Mouse (Mus musculus): ENCODE data around the gene Phb.

Gene Phb

DNA sequence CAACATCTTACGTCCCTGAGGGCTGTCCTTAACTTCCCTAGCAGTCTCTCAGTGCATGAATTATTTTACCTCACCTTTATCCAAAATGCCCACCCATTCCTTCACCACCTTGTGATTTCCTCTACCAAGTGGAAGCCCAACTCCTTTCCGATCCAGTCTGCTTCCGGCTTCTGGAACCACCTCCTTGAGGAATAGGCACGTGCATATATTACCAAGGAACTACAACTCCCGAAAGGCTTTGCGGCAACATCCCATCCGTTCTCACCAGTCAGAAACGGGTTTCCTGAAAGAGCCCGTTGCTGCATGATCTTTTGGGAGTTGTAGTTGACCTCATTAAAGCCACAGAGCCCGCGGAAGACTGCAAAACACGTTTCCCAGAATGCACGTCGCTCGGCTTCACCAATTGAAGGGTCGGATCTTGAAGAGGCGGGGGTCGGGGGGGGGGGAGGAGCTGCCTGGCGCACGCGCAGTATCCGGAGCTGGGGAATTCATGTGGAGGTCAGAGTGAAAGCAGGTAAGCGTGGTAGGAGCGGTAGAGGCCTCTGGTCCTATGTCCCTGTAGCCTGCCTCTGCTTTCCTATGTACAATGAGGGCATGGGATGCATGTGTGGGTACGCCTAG, at the start of gene Phb:
Gene Phb (plus strand): TSS at position 429 of the 621 bp plus-strand sequence.
- peak; percentile 98 for DNase-seq (ENCODE audit: low read depth, low spot score)

DNA sequence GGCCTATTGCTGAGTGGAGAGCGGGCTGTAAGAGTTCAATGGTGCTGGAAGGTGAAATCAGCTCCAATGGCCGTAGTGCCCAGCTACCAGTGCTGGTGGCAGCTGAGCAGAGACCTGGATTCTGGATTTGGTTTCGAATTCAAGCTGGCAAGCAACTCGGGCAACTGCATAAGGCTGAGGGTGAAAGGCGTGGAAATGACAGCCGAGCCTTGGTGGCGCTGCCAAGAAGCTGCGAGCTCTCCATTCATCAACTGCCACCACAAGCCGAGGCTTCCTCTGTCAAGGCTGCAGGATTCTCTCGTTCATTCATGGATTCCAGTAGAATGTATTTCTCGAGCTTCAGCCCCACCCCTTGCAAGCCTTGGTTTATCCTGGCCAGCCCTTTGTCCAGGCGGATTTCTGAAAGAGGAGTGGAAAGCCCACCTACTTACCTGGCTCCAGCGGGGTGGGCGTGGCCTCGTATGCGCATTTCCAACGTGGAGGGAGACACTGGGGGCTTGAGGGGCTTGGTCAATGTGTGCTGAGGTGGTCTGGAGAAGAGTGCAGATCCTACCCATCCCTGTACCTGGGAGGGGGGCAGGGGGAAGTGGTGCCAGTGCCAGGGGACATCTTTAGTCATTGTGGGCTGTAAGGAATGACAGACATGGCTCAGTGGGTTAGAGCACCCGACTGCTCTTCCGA, 48.8 kb upstream of the Phb start:
- no peak for DNase-seq (ENCODE audit: low read depth, low spot score)

DNA sequence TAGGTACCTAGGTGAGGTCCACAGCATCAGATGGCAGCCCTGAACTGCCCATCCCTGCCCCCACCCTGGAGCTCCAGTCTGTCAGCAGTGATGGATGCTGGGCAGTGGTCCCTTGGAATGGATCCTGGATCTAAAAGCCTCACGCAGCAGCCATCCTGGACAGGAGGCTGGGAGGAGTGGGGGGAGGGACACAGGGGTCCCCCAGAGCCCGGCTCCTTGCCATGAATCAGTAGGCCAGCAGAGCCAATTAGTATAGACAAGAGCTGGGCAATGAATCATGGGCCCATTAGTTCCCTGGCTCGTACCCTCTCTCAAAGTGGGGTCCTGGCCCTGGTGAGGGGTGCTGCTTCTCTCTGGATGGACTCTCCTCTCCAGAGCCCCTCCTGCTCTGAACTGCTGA, 47.7 kb upstream of the Phb start:
- no peak for DNase-seq (ENCODE audit: low read depth, low spot score)

DNA sequence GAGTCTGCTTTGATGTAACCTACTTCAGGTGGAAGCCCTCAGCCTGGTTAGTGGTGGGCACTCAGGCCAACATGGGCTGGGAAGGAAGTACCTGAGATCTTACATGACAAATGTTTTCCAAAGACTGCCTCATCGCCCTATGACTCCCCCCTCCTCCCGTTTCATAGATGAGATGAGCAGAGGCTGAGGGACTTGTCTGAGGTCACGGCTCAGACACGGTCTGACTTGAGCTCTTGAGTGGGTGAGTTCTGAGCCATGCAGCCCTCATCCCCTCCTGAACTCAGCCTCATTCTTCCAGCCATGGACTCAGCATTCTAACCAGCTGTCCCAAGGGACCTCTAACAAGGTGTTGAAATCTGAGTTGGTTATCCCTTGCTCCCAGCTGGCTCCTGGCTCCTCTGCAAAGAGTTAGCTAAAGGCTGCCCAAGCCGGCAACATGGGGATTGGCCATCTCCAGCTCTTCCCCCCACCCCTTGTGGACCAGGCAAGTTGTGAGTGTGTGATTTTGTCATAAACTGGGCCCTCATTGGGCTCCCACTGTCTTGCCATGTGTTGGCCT, 46.8 kb upstream of the Phb start:
- no peak for DNase-seq (ENCODE audit: low read depth, low spot score)

DNA sequence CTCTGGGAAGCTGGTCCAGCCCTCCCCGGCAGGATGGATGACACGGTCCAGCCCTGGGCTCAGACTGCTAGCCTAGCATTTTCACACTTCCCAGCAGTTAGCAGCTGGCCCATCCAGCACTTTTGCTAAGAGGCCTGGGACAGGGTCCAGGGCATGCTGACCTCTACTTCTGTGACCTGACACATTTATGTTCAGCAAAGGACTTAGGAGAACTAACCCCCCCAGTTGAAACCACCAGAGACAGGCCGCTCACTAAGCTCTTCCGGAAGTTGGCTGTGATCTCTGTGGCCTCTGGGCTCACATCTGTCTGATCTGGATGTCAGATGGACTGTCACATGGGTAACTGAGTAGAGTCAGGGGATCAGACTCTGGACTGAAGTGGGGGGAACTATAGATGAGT, 45.7 kb upstream of the Phb start:
- no peak for DNase-seq (ENCODE audit: low read depth, low spot score)

DNA sequence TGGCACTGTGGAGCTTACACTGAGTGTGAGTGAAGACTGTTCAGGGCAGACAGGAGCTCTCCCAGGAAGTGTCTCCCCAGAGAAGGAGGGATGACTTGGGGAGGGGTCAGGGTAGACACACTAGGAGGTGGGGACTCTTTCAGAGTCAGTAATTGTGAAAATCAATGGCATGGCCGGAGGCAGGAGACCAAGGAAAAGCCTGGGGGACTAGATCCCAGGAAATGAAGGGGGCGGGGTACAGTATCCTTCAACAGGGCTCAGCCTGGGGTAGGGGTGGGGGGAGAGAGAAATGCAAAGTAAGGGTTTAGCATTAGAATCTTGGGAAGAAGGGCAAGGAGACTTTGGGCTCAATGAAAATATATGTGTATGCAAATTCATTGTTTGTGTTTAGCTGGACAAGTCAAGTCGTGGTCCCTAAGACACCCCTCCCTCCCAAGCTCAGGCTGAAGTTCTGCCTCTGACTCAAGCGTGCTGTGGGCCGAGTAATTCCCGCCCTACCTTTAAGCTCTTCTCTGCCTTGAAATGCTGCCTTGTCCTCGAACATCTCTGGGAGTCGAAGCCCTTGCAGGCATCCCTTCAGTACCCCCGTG, 45.1 kb upstream of the Phb start:
- no peak for DNase-seq (ENCODE audit: low read depth, low spot score)

DNA sequence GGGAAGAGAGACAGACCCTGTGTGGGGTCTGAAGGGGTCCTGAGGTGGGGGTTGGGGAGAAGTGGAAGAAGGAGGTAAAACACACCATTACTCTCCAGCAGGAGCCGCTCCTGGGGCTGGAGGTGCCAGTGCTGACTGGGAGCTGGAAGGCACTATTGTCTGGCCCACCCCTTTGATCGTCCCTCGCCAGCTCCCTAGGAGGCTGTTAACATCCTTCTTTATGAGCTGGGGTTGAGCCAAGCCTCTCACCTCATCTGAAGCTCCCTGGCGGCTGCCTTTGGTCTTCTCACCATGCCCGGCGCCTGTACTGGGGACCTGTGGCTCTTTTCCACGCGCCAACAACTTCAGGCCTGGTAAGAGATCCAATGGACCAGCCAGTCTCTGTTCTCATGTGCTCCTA, 44.3 kb upstream of the Phb start:
- no peak for DNase-seq (ENCODE audit: low read depth, low spot score)

DNA sequence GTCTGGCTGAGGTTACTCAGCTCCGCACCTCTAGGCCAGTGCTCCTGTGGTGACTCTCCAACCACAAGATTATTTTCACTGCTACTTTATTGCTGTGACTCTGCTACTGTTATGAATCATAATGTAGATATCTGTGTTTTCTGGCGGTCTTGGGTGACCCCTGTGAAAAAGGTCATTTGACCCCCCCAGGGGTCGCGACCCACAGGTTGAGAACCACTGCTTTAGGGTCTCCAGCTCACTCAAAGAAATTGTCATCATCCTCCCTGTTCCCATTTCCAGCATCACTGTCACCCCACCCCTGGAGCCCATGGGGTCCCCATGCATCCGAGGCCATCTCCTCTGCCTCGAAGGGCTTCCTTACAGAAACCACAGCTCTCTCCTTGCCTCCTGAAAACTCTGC, 36.2 kb upstream of the Phb start:
- DNase-seq (ENCODE audit: low read depth, low spot score), result no peak

DNA sequence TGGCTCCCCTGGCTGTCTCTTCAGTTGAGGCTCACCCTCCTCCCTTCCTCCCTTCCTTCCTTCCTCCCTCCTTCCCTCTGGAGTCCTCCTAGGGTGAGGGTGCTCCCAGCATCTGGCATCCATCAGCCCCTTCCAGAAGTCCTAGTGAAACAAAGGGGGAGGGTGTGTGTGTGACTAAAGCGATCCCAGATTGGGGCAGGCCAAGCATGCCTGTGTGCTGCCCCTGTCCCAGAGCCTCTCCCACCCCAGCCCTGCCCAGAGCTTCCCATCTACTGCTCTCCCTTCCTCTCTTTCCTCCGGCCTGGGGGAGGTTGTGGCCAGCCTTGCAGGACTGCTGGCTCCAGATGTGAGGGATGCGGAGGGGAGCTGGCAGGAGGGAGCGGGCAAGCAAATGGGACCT, 35.5 kb upstream of the Phb start:
- DNase-seq (ENCODE audit: low read depth, low spot score), result no peak

DNA sequence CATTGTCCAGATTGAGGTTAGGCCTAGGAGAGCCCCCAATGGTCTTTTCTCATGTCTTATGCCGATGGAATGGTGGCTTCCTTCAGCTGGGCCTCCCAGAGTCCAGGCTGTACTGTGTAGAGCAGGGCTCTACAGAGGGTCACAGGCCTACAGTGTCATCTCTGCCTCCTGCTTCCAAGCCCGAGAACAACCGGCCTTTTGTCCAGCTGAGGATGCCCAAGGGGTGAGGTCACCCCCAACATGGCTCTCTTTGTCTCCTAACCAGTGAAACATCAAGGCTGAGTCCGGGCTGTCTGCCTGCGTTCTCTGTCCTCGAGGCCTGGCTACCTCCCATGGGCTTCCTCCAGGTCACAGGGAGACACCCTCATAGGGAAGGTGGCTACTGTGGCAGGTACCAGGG, 34.3 kb upstream of the Phb start:
- DNase-seq (ENCODE audit: low read depth, low spot score), result no peak

DNA sequence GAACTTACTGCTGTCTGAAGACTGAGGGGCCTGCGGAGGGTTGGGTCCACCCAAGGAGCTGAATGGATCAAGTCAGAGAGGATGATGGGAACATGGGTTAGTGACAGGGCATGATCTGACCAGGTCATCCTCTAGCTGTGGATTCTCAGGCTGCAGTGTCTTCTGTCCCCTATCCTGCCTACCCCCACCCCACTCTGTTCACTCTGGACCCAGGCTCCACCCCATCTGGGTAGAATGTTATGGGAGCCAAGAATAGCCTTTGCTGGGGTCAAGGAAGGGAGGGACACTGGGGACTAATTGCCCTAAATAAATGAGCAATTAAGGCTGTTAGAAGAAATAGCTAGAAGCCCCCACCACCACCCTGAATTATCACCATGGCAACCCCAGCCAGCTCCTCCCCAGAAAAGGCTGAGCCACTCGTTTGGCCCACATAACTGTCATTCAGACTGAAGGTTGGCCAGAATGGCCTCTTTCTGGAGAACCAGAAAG, 33.2 kb upstream of the Phb start:
- DNase-seq (ENCODE audit: low read depth, low spot score), result no peak

DNA sequence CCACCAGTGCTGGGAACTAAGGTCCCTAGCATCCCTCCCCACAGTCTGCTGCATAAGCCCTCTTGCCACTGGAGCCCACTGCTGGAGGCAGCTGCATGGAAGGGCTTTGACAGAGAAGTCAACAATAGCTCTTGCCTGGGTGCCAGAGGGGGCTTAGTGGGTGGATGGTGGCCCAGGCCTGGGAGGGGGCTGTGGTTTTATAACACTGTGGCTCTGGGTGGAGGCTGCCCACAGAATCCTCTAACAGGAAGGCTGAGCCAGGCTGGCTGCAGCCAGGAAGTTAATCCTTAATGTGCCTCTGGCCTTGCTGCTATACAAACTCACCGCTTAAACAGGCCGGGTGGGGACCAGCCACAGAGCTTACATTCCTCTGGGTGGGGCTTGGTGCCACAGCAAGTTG, 31.7 kb upstream of the Phb start:
- no peak for DNase-seq (ENCODE audit: low read depth, low spot score)

DNA sequence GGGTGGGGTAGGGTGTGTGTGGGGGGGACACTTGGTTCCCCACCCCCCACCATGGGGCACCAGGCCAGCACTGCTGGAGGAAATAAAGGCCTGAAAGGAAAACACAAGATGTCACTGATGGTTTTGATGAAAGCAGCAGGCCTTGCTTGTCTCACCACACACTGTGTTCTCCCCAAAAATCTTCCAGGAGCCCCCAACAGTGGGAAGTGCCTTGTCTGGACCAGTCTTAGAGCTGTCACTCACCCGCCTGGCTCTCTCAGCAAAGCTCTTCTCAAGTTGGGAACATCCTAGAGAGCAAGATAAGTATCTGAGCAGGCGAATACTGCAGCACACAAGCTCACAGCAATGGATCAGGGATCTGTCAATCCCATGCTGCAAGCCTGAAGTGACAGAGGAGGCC, 26.0 kb upstream of the Phb start:
- no peak for DNase-seq (ENCODE audit: low read depth, low spot score)

DNA sequence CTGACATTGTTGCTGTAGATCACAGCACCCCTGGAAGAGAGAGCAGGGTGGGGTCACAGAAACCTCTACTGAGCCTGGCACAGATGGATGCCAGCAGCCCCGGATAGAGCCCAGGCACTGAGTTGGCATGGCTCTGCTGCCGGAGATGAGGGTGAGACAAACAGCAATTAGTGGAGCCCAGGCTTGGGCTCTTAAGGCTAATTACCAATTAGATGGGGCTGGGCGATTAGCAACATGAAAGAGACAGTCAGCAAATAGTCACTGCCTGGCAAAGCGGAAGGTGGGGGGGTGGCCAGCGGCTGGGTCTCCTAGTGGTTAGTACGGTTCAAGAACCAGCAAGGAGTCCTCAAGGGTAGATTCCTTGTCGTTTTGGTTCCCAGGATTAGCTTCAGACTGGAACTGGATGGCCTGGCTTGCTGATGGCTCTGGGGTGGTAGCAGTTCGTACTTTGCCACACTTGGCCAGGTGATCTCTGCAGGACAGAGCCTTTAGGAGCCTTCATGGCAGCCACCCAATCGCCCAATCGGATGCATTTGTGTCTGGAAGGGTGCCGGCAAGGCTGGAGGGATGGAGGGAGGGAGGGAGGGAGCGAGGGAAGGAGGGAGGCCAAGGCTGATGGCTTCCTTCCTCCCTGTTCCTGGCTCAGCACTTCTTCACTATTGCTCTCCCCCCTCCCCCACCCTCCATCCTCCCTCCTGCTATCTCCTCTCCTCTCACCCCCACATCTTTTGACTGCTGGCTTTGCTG, 24.1 kb upstream of the Phb start:
- DNase-seq (ENCODE audit: low read depth, low spot score), result no peak

DNA sequence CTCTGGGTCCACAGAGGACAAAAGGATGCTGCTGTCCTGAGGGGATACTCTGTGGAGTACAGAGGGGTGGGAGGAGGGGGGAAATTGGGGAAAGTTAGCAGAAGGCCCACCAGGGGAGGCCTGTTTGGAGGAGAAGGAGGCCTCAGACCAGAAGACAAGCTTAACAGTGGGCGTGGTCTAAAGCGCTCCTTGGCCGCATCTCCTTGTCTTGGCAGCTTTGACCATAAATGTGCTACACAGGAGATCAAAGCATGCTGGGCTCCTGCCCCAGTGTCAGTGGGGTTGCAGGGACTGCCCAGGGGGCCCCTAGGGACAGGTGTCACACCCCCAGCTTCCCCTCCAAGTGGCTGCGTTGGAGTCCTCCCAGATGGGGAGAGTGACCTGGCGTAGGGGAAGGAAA, 22.9 kb upstream of the Phb start:
- DNase-seq (ENCODE audit: low read depth, low spot score), result no peak

DNA sequence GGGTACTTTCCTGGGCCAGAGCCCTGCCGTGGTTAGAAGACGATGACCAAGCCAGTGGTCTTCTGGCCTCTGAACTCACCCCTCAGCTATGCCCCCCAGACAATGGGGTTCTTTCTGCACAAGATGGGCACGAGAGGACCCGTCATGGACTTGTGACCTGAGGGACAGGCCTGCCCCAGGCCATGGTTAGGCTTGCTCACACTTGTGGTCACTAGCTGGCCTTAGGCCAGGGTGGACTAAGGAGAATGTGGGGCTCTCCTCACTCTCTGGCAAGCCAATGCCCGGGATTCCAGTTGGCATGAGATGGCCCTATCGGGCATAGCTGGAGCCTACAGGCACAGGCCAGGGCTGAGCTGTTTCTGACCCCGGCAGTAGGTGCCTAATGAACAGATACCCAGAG, 22.4 kb upstream of the Phb start:
- DNase-seq (ENCODE audit: low read depth, low spot score), result no peak

DNA sequence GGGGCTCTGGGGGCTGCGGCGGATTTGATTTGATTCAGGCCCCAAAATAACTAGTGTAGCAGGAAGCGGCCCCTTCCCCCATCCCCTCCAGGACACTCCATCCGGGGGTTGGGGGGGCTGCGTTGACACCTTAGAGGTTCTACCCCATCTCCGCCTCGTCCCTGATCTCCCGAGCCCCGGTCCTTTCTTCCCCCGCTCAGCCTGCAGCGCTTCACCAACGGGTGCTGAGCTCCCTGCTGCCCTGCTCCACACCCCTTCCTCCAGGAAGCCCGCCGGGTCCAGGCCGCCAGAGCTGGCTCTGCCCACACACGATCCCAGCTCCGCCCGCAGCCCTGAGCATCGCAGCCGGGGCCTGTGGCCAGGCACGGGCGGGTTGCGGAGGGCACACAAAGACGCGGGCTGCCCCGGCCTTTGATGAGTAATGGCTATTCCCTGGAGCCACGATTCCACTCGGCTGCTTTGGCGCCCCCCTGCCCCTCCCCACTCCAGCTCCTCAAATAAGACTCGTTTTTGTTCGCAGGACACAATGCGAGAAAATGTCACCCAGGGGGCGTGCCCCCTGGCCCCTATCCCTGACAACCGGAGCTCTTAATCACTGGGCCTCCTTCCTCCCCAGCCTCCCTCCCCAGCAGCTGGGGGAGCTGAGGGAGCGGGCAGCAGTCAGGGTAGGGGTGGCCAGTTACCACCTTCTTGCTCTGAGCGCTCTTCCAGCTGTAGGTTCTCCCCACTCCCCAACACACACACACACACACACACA, 21.2 kb upstream of the Phb start:
- no peak for DNase-seq (ENCODE audit: low read depth, low spot score)

DNA sequence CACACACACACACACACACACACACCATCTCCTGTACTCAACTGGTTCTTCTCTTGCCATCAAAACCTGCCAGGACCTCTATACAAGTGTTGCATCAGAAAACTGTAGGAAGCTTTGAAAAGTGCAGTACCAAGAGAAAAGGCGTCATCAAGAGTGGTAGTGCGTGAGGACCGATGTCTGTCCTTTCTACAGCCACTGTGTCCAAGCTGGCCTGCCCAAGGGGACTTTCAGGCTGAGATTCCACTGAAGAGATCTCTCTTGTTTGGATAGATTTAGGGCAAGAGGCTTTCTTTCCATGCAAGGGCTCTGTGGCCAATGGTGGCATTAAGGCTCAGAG, 20.6 kb upstream of the Phb start:
- no peak for DNase-seq (ENCODE audit: low read depth, low spot score)

DNA sequence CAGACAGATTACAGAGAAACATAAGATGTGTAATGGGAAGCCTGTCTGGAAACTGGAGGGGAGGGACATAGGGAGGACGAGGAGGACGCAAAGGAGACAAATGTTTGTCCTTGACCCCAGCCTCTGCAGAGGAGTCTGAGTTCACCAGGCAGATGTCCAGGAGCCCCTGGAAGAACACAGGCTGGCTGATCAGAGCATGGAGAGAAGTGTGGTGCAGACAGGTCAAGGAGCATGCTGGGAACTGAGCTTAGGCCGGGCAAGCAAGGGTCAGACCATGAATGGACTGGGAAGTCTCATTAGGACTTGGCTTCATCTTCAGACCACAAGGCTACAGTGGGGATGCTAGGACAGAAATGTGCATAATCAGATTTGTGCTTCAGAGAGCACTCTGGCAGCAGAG, 19.0 kb upstream of the Phb start:
- no peak for DNase-seq (ENCODE audit: low read depth, low spot score)

DNA sequence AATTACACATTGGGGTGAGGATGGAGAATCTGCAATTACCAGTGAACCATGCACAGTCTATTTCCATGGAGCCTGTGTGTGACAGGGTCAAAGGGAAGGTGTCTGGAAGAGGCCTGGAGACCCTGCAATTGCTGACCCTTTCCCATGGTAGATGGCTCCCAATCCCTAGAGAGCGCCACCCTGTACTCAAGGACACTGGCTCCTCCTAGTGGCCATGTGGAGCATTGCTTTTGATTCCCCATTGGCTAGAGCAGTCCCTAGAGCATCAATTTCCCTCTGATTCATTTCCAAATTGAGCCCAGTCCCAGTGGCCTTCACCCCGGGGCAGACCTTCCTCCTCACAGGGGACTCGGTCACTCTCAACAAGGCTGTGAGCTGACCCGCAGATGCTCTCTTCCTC, 17.9 kb upstream of the Phb start:
- peak; percentile 57 for DNase-seq (ENCODE audit: low read depth, low spot score)

DNA sequence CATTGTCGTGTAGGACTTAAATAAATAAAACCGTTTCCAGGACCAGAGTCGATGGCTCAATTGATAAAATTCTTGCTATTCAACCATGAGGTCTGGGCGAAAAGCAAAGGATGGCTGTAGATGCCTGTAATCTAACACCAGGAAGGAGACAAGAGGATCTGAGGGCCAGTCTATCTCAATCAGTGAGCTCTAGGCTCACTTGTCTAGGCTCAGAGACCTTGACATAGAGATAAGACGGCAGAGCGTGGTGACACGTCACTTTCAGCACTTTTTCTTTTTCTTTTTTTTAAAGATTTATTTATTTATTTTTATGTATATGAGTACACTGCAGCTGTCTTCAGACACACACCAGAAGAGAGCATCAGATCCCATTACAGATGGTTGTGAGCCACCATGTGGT, 17.2 kb upstream of the Phb start:
- no peak for DNase-seq (ENCODE audit: low read depth, low spot score)

DNA sequence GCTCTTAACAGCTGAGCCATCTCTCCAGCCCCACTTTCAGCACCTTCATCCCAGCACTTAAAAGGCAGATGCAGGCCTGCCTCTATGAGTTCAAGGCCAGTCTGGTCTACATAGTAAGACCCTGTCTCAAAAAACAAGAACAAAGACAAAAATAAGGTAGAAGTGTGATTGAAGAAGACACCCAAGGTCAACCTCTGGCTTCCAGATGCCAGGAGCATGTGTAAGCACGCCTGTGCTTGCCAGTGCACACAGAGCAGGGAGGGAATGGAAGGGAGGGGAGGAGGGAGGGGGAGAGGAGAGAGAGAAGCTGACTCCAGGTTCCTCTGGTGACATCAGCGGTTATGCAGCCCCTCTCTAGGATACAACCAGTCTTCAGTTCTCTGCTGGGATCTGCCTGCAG, 16.8 kb upstream of the Phb start:
- no peak for DNase-seq (ENCODE audit: low read depth, low spot score)

Measured in A20 (cell line).